Mouse (Mus musculus) lung, postnatal 0 days (tissue): ENCODE results near the gene Ddx28. TPM values are rescaled to one million over a fixed set of nuclear protein-coding genes. Genes with fewer than 3 reads are reported as not detected.

Experiments
- ATAC-seq: fragments of 200-750 bp; cut with Nextera tagmentation; 2 replicates; pipeline ENCODE4 v1.8.0; 2017; ENCODE audit warnings: moderate library complexity
- DNase-seq: peaks from one replicate; pipeline ENCODE4 v3.0.0-alpha.2; 2016; ENCODE audit warnings: low spot score
- H3K27ac ChIP-seq: fragments of 300-500 bp; sonication (generic); 2 replicates; pipeline ENCODE4 v1.5.1; 2014; ENCODE audit warnings: antibody characterized with exemption, mild to moderate bottlenecking, low read length, mixed read lengths
- H3K27me3 ChIP-seq: fragments of 300-500 bp; sonication (generic); replicated peaks from 2 replicates; pipeline ENCODE4 v1.6.1; 2014; ENCODE audit warnings: low read length, mixed read lengths; ENCODE audit not compliant: insufficient read depth
- H3K36me3 ChIP-seq: fragments of 300-500 bp; sonication (generic); 2 replicates; pipeline ENCODE4 v1.6.1; 2014; ENCODE audit warnings: low read length, mixed read lengths; ENCODE audit not compliant: insufficient read depth
- H3K4me1 ChIP-seq: fragments of 300-500 bp; sonication (generic); 2 replicates; pipeline ENCODE4 v1.6.1; 2014; ENCODE audit warnings: antibody characterized with exemption, low read depth, low read length, mixed read lengths; ENCODE audit not compliant: insufficient read depth
- H3K4me2 ChIP-seq: fragments of 300-500 bp; sonication (generic); replicated peaks from 2 replicates; pipeline ENCODE4 v1.6.1; 2014; ENCODE audit warnings: low read depth, mild to moderate bottlenecking, low read length, moderate library complexity, mixed read lengths
- H3K4me3 ChIP-seq: fragments of 300-500 bp; sonication (generic); 2 replicates; pipeline ENCODE4 v1.5.1; 2014; ENCODE audit warnings: low read depth, low read length
- H3K9ac ChIP-seq: fragments of 300-500 bp; sonication (generic); replicated peaks from 2 replicates; pipeline ENCODE4 v1.6.1; 2014; ENCODE audit warnings: low read depth, mild to moderate bottlenecking
- H3K9me3 ChIP-seq: fragments of 300-500 bp; sonication (generic); 2 replicates; pipeline ENCODE4 v1.6.1; 2016; ENCODE audit warnings: low read length, mixed read lengths
- CTCF ChIP-seq: IDR thresholded peaks from 2 replicates; pipeline ENCODE4 v1.5.1; 2016; ENCODE audit warnings: antibody characterized with exemption, mild to moderate bottlenecking
- EP300 ChIP-seq: IDR thresholded peaks from 2 replicates; pipeline ENCODE4 v1.6.1; 2016; ENCODE audit warnings: antibody characterized with exemption, mild to moderate bottlenecking, control low read depth
- WGBS: fragments of 180-500 bp; shearing (Covaris S2); extraction: QIAGEN DNeasy Blood & Tissue Kit; methylation state at CpG from one replicate; pipeline ENCODE4 v1.1.7; 2014; 5-methylcytosine and 5-hydroxymethylcytosine counted together
- polyA plus RNA-seq: library from polyadenylated mRNA; unstranded; fragments of >200 nt; fragmentation: Nextera tagmentation; extraction: Ambion mirVana; gene quantifications from 2 replicates; pipeline ENCODE4 v1.2.1, GENCODE M21; 2015

Gene Ddx28
- 10.5 and 11.4 TPM in 2 replicates for polyA plus RNA-seq

DNA sequence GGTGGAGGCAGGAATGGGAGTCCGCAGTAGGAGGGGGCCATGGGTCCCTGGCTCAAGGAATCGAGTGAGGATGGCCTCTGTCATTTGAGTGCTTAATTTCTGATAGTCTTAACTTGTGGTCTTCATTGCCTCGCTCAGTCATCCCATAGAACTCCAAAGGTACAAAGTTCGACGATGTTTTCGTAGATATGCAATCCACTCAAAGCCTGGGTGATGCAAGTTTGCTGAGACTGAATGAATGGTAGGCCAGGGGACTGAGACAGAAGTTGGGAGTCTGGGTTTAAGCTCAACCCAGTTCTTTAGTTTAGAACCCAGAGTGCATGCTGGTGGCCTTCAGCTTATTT lies at the start of gene Ddx28:
TSS of gene Ddx28 (minus strand) at position 240 of the 344 bp plus-strand sequence.
- 2% methylated on average over 6 of the region's 6 CpGs for WGBS
- no peaks in the 10 kb centered on the region for H3K9me3 ChIP-seq
- peaks cover 9% of the 10 kb centered on the region; the same call in 1 of the 2 replicates for H3K4me1 ChIP-seq
- H3K36me3 ChIP-seq = no peaks in the 10 kb centered on the region
- H3K4me2 ChIP-seq = peak within 1 kb of the TSS; percentile 89
- no peak for TF ChIP-seq CTCF
- TF ChIP-seq EP300 = no peak
- H3K27me3 ChIP-seq = no peaks in the 10 kb centered on the region
- H3K27ac ChIP-seq = peak within 1 kb of the TSS; percentile 43
- DNase-seq (no peak), ATAC-seq (no peak)
- H3K4me3 ChIP-seq = peak within 1 kb of the TSS; percentile 70
- peak within 1 kb of the TSS; percentile 84 for H3K9ac ChIP-seq

DNA sequence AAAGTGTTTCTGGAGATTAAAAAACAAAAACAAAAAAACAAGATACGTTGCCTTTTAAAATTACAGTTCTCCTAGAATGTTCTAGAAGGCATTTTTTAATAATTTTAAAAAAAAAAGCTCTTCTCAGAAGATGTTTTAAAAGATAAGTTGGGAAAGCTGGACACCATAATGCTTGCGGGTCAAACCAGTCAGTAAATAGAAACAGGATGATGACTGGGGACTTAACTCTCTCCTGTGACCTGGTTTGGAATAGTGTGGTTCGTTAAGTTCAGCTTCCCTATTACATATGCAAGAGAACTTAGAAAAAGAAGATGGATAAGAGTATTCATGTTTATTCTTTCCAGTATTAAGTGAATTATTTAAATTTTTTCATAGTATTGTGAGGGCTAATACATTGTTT lies 48.8 kb upstream of the Ddx28 start:
- TF ChIP-seq CTCF (no peak), EP300 (no peak)
- DNase-seq (peak; percentile 26), ATAC-seq (no peak)
- Histone ChIP-seq H3K36me3 (no peaks in the 10 kb centered on the region), H3K9me3 (no peaks in the 10 kb centered on the region), H3K27me3 (no peaks in the 10 kb centered on the region), H3K9ac (peak overlapping the region; percentile 78), H3K4me3 (peak overlapping the region; percentile 86), H3K4me1 (peaks cover 10% of the 10 kb centered on the region; the same call in 1 of the 2 replicates), H3K27ac (peak overlapping the region; percentile 94), H3K4me2 (peak overlapping the region; percentile 71)
- under 1% methylated on average over 3 of the region's 3 CpGs for WGBS

DNA sequence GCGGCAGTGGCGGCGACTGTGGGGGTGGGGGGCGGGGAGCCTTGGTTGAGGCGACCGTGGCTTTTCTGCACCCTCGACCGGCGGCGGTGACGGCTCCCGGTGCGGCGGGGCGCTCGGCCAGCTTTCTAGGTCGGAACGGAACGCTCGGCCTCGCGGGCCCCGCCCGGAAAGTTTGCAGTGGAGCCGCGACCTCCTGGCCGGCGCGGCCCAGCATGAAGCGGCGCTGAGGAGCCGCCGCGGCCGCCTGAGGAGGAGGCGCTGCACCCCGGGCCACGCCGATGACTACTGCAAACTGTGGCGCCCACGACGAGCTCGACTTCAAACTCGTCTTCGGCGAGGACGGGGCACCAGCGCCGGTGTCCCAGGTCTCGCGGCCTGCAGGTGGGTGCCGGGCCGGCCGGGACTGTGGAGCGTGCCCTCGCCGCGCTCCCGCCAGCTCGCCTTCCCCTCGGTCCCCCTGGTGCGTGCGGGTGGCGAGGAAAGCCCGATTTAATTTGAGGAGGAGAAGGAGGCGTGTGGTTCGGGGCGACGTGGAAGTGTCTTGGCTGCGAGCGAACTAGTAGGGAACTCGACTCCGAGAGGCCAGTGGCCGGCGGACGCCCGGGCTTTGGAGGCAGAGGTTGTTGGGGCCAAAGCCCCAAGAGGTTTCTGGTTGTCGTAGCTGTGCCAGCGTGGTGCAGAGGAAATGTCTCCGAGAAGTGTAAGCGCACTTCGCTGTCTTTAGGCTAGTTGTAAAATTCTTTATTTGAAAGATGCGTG lies 48.1 kb upstream of the Ddx28 start:
- Histone ChIP-seq H3K27ac (peak overlapping the region; percentile 94), H3K4me2 (peak overlapping the region; percentile 71), H3K9ac (peak overlapping the region; percentile 78), H3K27me3 (no peaks in the 10 kb centered on the region), H3K4me1 (peaks cover 10% of the 10 kb centered on the region; the same call in 1 of the 2 replicates), H3K36me3 (no peaks in the 10 kb centered on the region), H3K4me3 (peak overlapping the region; percentile 86), H3K9me3 (no peaks in the 10 kb centered on the region)
- TF ChIP-seq CTCF = peak; percentile 37
- no peak for TF ChIP-seq EP300
- peak; percentile 75 for DNase-seq
- 2% methylated on average over 79 of the region's 83 CpGs for WGBS
- peak; percentile 72 for ATAC-seq

DNA sequence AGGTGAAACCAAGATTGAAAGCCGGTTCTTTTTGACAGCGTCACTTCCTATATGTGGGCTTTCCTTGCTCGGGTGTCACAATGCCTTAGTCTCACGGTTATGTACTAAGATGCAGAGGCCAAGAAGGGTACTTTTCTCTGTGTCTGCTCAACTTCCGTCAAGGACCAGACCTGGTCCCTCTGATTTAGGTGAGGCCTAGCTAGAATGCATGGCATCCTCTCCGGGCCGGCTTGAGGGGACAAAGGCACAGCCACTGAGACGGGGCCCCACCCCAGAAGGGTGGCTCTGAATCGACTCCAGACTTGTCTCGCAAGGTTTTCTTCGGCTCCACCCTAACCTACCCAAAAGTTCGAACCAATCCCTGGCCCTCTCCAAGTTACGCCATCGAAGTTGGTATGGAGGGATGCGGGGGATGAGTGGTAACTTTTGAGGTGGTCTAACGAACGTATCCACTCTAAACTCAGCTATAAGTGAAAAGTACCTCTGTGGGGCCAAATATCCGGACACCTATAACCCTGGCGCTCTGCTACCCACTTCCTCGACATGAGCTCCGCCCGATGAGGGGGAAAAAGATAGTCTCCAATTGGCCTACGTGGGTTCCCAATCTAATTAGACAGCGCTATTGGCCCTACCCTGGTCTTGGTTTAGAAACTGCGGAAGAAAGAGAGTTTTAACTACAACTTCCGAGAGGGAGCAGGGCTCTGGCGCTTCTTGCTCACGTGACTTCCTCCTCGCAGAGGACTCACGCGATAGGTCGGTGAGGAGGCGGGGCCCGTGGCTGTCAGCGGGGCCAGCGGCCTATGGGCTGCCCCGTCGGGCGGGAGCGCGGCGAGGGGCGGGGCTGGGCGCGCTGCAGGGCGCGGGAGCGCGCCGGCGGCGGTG lies 47.3 kb upstream of the Ddx28 start, which contains the start of gene Nfatc3:
TSS of gene Nfatc3 (plus strand) at position 110 of the 882 bp plus-strand sequence.
- H3K4me2 ChIP-seq = peak within 1 kb of the TSS; percentile 71
- 1% methylated on average over 38 of the region's 52 CpGs for WGBS

DNA sequence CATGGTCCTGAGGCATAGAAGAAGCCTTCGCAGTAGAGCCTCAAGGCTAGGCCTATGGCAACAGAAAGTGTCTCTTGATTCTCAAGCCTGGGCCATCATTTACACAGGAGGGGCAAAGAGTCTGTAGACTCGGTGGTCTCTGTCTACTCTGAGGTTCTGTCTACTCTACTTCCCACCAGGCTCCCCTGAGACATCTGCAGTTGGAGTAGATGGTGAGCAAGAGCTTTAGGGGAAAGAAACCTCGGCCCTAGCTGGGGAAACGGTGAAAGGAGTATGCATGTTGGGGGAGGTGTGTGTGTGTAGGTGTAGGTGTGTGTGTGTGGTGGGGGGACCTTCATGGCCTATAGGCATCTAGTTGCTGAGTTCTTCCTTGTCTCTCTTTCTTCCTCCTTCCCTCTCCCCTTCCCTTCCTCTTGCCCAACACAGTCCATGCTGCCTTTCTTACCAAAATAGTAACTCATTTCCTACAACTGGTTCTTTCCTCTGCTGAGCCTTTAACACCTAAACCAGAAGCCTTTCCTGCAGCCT lies 44.8 kb upstream of the Ddx28 start:
- 79% methylated on average over 4 of the region's 4 CpGs for WGBS

More for the DNA sequence above, 47.3 kb upstream of the Ddx28 start, which contains the start of gene Nfatc3:
- ATAC-seq (peak; percentile 98), DNase-seq (peak; percentile 100)
- H3K9ac ChIP-seq = peak within 1 kb of the TSS; percentile 78
- H3K9me3 ChIP-seq = no peaks in the 10 kb centered on the region
- no peaks in the 10 kb centered on the region for H3K27me3 ChIP-seq
- H3K27ac ChIP-seq = peak within 1 kb of the TSS; percentile 94
- peaks cover 10% of the 10 kb centered on the region; the same call in 1 of the 2 replicates for H3K4me1 ChIP-seq
- no peaks in the 10 kb centered on the region for H3K36me3 ChIP-seq
- H3K4me3 ChIP-seq = peak within 1 kb of the TSS; percentile 86
- TF ChIP-seq EP300 = peak; percentile 56; the same call in 1 of the 2 replicates
- TF ChIP-seq CTCF = no peak

More for the DNA sequence above, 44.8 kb upstream of the Ddx28 start:
- ATAC-seq (no peak), DNase-seq (no peak)
- Histone ChIP-seq H3K9ac (no peak overlapping the region), H3K27me3 (no peaks in the 10 kb centered on the region), H3K4me3 (no peak overlapping the region), H3K4me2 (no peak overlapping the region), H3K9me3 (no peaks in the 10 kb centered on the region), H3K4me1 (peaks cover 7% of the 10 kb centered on the region; the same call in 1 of the 2 replicates), H3K27ac (no peak overlapping the region), H3K36me3 (no peaks in the 10 kb centered on the region)
- no peak for TF ChIP-seq CTCF
- TF ChIP-seq EP300 = no peak
